Comparison of ENCODE assay signal across 10 mouse cellular contexts in genomic region chr9:121366864-121367245, GRCm38 (mm10).
DNase-seq lines count a peak whose midpoint lies in the region; ATAC-seq lines count a peak whose summit lies in the region.
"Had no signal": no experiment of that assay in that cellular context is flagged by ENCODE, and none has a peak within 500 bp of the region (broad histone marks: within the 10 kb centered on the region; RNA-seq: fewer than 3 reads in every experiment).

No protein-coding gene starts in this region.

- H3K36me3 ChIP-seq in forebrain, embryonic 10.5 days (replicated peaks) = peaks cover 54% of the 10 kb centered on the region
- H3K36me3 ChIP-seq in forebrain, embryonic 11.5 days (ENCODE audit: control insufficient read depth, insufficient read depth, low read length) = no peaks in the 10 kb centered on the region

- H3K27me3 ChIP-seq in forebrain, embryonic 10.5 days (ENCODE audit: poor library complexity, severe bottlenecking) = no peaks in the 10 kb centered on the region; the same call in 1 of the 2 replicates
- no peaks in the 10 kb centered on the region for H3K27me3 ChIP-seq in forebrain, embryonic 11.5 days (ENCODE audit: control insufficient read depth, insufficient read depth, low read length)
- H3K27me3 ChIP-seq: CH12.LX; embryonic facial prominence, embryonic 12.5 days had no signal

- H3K4me3 ChIP-seq in forebrain, embryonic 10.5 days = no peak overlapping the region
- H3K4me3 ChIP-seq in forebrain, embryonic 11.5 days (ENCODE audit: low read depth, low read length) = no peak overlapping the region
- H3K4me3 ChIP-seq: embryonic facial prominence, embryonic 12.5 days had no signal

- no peak overlapping the region for H3K4me2 ChIP-seq in forebrain, embryonic 11.5 days (ENCODE audit: low read depth, low read length, severe bottlenecking)
- H3K4me2 ChIP-seq: embryonic facial prominence, embryonic 12.5 days had no signal

- intact Hi-C loops in heart, postnatal 36 days (cut with DNase I) = no loop called here

- H3K27ac ChIP-seq in forebrain, embryonic 10.5 days = peak overlapping the region; percentile 51; the same call in 1 of the 2 replicates
- H3K27ac ChIP-seq in forebrain, embryonic 11.5 days (ENCODE audit: low read depth, low read length) = no peak overlapping the region
- H3K27ac ChIP-seq: embryonic facial prominence, embryonic 12.5 days had no signal

- H3K4me1 ChIP-seq in forebrain, embryonic 10.5 days = peaks cover 65% of the 10 kb centered on the region
- peaks cover 18% of the 10 kb centered on the region for H3K4me1 ChIP-seq in forebrain, embryonic 11.5 days (replicated peaks; ENCODE audit: control insufficient read depth, insufficient read depth, low read length)

- WGBS in forebrain, embryonic 10.5 days = 75% methylated on average over 12 of the region's 12 CpGs
- WGBS in forebrain, embryonic 11.5 days = 83% methylated on average over 12 of the region's 12 CpGs

- DNase-seq in forebrain, embryonic 10.5 days (ENCODE audit: extremely low spot score, low spot score) = no peak
- DNase-seq in forebrain, embryonic 11.5 days (ENCODE audit: low spot score) = no peak
- peak; percentile 65 for DNase-seq in right cerebral cortex, postnatal 4 days
- DNase-seq in right cerebral cortex, postnatal 14 days = no peak
- peak; percentile 63 to 66 for DNase-seq in heart, postnatal 36 days
- DNase-seq in frontal cortex, postnatal 14 days (ENCODE audit: low spot score in 2 of 2) = no peak
- no peak for DNase-seq in spleen, postnatal 36 days (ENCODE audit: low spot score in 2 of 2)

- no peak overlapping the region for H3K9ac ChIP-seq in forebrain, embryonic 11.5 days (ENCODE audit: low read length)
- H3K9ac ChIP-seq: embryonic facial prominence, embryonic 12.5 days had no signal

- no peak for ATAC-seq in forebrain, embryonic 11.5 days (replicated peaks; ENCODE audit: low FRiP score)
- no peak for ATAC-seq in activated CD4-positive, CD25-positive, alpha-beta regulatory T cell, adult 4 months

- no peaks in the 10 kb centered on the region for H3K9me3 ChIP-seq in forebrain, embryonic 10.5 days
- H3K9me3 ChIP-seq in forebrain, embryonic 11.5 days (ENCODE audit: control insufficient read depth, low read length) = no peaks in the 10 kb centered on the region
- H3K9me3 ChIP-seq: embryonic facial prominence, embryonic 12.5 days had no signal

Comparison
In these comparisons a context has a peak if more than half of its experiments do, and no peak if none do; other contexts are left out.
1. DNase-seq: peak in right cerebral cortex, postnatal 4 days (single experiment) and heart, postnatal 36 days (2 of 2); none in forebrain, embryonic 10.5 days (single experiment), forebrain, embryonic 11.5 days (single experiment), right cerebral cortex, postnatal 14 days (single experiment), frontal cortex, postnatal 14 days (0 of 2) and spleen, postnatal 36 days (0 of 2).